Mouse (Mus musculus): ENCODE measurements at regions not wholly inside any gene's neighbourhood (a gene's known extent, or its start where the extent isn't known, plus 50 kb on each side); places are given as distances from the start of the nearest gene placed in this dataset.

- no peak overlapping the region for H3K4me3 ChIP-seq (replicated peaks; ENCODE audit: insufficient read depth, low read depth, low read length)
- TF ChIP-seq POLR2A (IDR thresholded peaks at IDR 0.05; ENCODE audit: borderline replicate concordance, insufficient read depth, low read length) = no peak
- no peak for TF ChIP-seq CTCF (IDR thresholded peaks at IDR 0.05; ENCODE audit: borderline replicate concordance, insufficient read depth, low read depth, low read length)
- WGBS = 86% methylated on average over 6 of the region's 6 CpGs
These were observed 168.8 kb upstream of the Tnp1 start for GRCm38 (mm10) chr1:73184477-73184876.

GRCm38 (mm10) chr1:73178810-73179209 lies 163.1 kb upstream of the Tnp1 start:
- no peaks in the 10 kb centered on the region for H3K4me1 ChIP-seq (ENCODE audit: control insufficient read depth, insufficient read depth, low read length)
- no peak overlapping the region for H3K27ac ChIP-seq (ENCODE audit: insufficient read depth, low read length)
- no peaks in the 10 kb centered on the region for H3K27me3 ChIP-seq (ENCODE audit: control insufficient read depth, insufficient read depth, low read length)
- no peak for TF ChIP-seq CTCF (IDR thresholded peaks at IDR 0.05; ENCODE audit: borderline replicate concordance, insufficient read depth, low read depth, low read length)
- no peak for TF ChIP-seq POLR2A (IDR thresholded peaks at IDR 0.05; ENCODE audit: borderline replicate concordance, insufficient read depth, low read length)
- H3K4me3 ChIP-seq (replicated peaks; ENCODE audit: insufficient read depth, low read depth, low read length) = no peak overlapping the region
- 75% methylated on average over 3 of the region's 3 CpGs for WGBS
- no peak for DNase-seq

More at GRCm38 (mm10) chr1:73184477-73184876, 168.8 kb upstream of the Tnp1 start:
- no peaks in the 10 kb centered on the region for H3K4me1 ChIP-seq (ENCODE audit: control insufficient read depth, insufficient read depth, low read length)
- H3K27me3 ChIP-seq (ENCODE audit: control insufficient read depth, insufficient read depth, low read length) = no peaks in the 10 kb centered on the region
- H3K27ac ChIP-seq (ENCODE audit: insufficient read depth, low read length) = no peak overlapping the region
- DNase-seq = no peak

GRCm38 (mm10) chr1:73177076-73177475 lies 161.4 kb upstream of the Tnp1 start:
- TF ChIP-seq POLR2A (IDR thresholded peaks at IDR 0.05; ENCODE audit: borderline replicate concordance, insufficient read depth, low read length) = no peak
- no peak for TF ChIP-seq CTCF (IDR thresholded peaks at IDR 0.05; ENCODE audit: borderline replicate concordance, insufficient read depth, low read depth, low read length)
- WGBS = 86% methylated on average over 3 of the region's 3 CpGs
- no peaks in the 10 kb centered on the region for H3K4me1 ChIP-seq (ENCODE audit: control insufficient read depth, insufficient read depth, low read length)
- no peak overlapping the region for H3K27ac ChIP-seq (ENCODE audit: insufficient read depth, low read length)
- H3K4me3 ChIP-seq (replicated peaks; ENCODE audit: insufficient read depth, low read depth, low read length) = no peak overlapping the region
- no peaks in the 10 kb centered on the region for H3K27me3 ChIP-seq (ENCODE audit: control insufficient read depth, insufficient read depth, low read length)
- DNase-seq = no peak

GRCm38 (mm10) chr1:73170668-73171008 lies 154.9 kb upstream of the Tnp1 start:
- Histone ChIP-seq H3K27me3 (ENCODE audit: control insufficient read depth, insufficient read depth, low read length) (no peaks in the 10 kb centered on the region), H3K4me1 (ENCODE audit: control insufficient read depth, insufficient read depth, low read length) (no peaks in the 10 kb centered on the region), H3K4me3 (replicated peaks; ENCODE audit: insufficient read depth, low read depth, low read length) (no peak overlapping the region), H3K27ac (ENCODE audit: insufficient read depth, low read length) (no peak overlapping the region)
- WGBS = 80% methylated on average over 3 of the region's 3 CpGs
- TF ChIP-seq POLR2A (IDR thresholded peaks at IDR 0.05; ENCODE audit: borderline replicate concordance, insufficient read depth, low read length) (no peak), CTCF (IDR thresholded peaks at IDR 0.05; ENCODE audit: borderline replicate concordance, insufficient read depth, low read depth, low read length) (no peak)
- DNase-seq = no peak

DNA sequence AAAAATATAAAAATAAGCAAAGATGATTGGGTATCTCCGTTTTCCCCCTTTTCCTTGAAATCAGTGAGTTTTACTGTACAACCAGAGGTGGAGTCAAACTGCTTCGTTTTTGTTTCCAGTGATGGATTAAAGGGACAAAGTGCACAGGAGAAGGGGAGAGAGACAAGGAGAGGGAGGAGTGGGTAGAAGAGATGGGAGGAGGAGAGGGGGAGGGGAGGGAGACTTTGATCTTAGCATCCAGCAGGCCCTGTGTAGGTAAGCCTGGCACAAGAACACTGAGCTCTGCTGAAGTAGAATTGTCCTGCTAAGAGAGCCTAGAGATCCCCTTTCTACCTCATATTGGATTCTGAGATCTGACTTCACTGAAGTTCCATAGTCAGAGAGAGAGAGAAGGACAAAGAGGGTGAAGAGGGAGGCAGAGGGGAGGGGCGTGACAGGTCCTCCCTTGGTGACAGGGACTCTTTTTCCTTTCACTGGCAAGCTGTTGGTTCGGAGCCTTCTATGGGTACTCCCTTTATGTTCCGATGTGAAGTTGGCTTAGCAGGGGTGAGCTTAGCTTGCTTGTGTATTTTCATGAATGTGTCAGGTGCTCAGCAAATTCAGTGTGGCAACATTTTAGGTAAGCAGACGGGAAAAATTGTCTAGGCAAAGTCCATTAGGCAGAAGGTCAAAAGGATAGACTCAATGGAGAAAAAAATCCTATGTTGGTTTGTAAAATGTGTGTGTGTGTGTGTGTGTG lies 154.4 kb upstream of the Tnp1 start:
- TF ChIP-seq POLR2A (IDR thresholded peaks at IDR 0.05; ENCODE audit: borderline replicate concordance, insufficient read depth, low read length) = no peak
- TF ChIP-seq CTCF (IDR thresholded peaks at IDR 0.05; ENCODE audit: borderline replicate concordance, insufficient read depth, low read depth, low read length) = no peak
- no peaks in the 10 kb centered on the region for H3K27me3 ChIP-seq (ENCODE audit: control insufficient read depth, insufficient read depth, low read length)
- WGBS = 72% methylated on average over 6 of the region's 6 CpGs
- no peak overlapping the region for H3K4me3 ChIP-seq (replicated peaks; ENCODE audit: insufficient read depth, low read depth, low read length)
- no peaks in the 10 kb centered on the region for H3K4me1 ChIP-seq (ENCODE audit: control insufficient read depth, insufficient read depth, low read length)
- no peak overlapping the region for H3K27ac ChIP-seq (ENCODE audit: insufficient read depth, low read length)
- DNase-seq = no peak

GRCm38 (mm10) chr1:73169077-73169869 lies 153.6 kb upstream of the Tnp1 start:
- H3K4me1 ChIP-seq (ENCODE audit: control insufficient read depth, insufficient read depth, low read length) = no peaks in the 10 kb centered on the region
- WGBS = 50% methylated on average over 10 of the region's 10 CpGs
- H3K4me3 ChIP-seq (replicated peaks; ENCODE audit: insufficient read depth, low read depth, low read length) = no peak overlapping the region
- TF ChIP-seq POLR2A (IDR thresholded peaks at IDR 0.05; ENCODE audit: borderline replicate concordance, insufficient read depth, low read length) = no peak
- TF ChIP-seq CTCF (IDR thresholded peaks at IDR 0.05; ENCODE audit: borderline replicate concordance, insufficient read depth, low read depth, low read length) = no peak
- no peak for DNase-seq
- no peak overlapping the region for H3K27ac ChIP-seq (ENCODE audit: insufficient read depth, low read length)
- no peaks in the 10 kb centered on the region for H3K27me3 ChIP-seq (ENCODE audit: control insufficient read depth, insufficient read depth, low read length)

- WGBS = 99% methylated on average over 3 of the region's 3 CpGs
- H3K4me1 ChIP-seq (ENCODE audit: control insufficient read depth, insufficient read depth, low read length) = no peaks in the 10 kb centered on the region
- DNase-seq = no peak
- H3K27ac ChIP-seq (ENCODE audit: insufficient read depth, low read length) = no peak overlapping the region
- TF ChIP-seq CTCF (IDR thresholded peaks at IDR 0.05; ENCODE audit: borderline replicate concordance, insufficient read depth, low read depth, low read length) = no peak
- no peak for TF ChIP-seq POLR2A (IDR thresholded peaks at IDR 0.05; ENCODE audit: borderline replicate concordance, insufficient read depth, low read length)
- H3K27me3 ChIP-seq (ENCODE audit: control insufficient read depth, insufficient read depth, low read length) = no peaks in the 10 kb centered on the region
- H3K4me3 ChIP-seq (replicated peaks; ENCODE audit: insufficient read depth, low read depth, low read length) = no peak overlapping the region
These were observed 144.5 kb upstream of the Tnp1 start for GRCm38 (mm10) chr1:73160199-73160598.

Measured in cerebellum, adult 2 months (tissue).